Mouse (Mus musculus) adrenal gland, postnatal 10 days (tissue): ENCODE results near the gene Rgl1. TPM values are rescaled to one million over a fixed set of nuclear protein-coding genes. Genes with fewer than 3 reads are reported as not detected.
"Not testable (repeated sequence)": the region's sequence is repeated elsewhere in the genome, so short reads cannot be mapped to it uniquely, and the experiment has no call there.

Source experiments
- DNase-seq: peaks from one replicate; pipeline ENCODE4 v3.0.0; 2021; ENCODE audit warnings: mixed read lengths
- total RNA-seq, 2 experiments: library from RNA; stranded (reverse); gene quantifications; 2 replicates each; pipeline ENCODE4 v1.2.3; 2021

The Rgl1 gene
- total RNA-seq, 2 experiments from 2014 or later, result 37.0 to 57.0 TPM

DNA sequence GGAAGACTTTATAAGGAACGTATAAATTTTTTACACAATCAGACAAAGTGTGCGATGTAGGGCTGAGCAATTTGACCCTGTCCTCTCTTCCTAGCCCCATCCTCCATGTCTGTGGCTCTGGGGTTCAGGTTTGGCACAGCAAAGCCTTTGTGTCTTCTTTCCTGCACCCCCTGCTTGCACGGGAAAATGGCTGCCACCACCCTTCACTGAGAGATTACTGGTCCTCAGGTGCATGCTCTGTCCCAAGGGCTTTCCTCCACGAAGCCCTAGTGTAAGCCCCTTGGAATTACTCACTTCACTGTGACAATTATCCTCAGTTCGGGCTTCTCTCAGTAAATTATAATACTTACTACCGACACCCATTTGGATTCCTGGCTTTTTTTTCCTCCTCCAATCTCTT lies 109.5 kb downstream of the Rgl1 start:
- DNase-seq, result no peak

DNA sequence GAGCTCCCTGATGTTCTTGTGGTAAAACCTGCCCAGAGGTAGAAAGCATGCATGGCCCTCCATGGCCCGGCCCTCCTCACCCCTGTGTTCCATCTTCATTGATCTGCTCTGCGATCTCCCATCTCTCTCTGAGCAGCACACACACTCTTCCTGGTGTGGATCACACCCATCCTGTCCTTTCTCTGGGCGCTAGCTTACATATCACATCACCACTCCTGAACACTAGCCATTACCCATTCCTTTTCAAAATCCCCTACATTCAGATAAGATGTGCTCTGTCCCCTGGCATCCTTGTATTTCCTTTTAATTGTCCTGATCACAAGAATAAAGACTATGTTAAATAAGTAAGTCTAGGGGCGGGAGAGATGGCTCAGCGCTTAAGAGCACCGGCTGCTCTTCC lies 111.3 kb downstream of the Rgl1 start:
- DNase-seq, result no peak

DNA sequence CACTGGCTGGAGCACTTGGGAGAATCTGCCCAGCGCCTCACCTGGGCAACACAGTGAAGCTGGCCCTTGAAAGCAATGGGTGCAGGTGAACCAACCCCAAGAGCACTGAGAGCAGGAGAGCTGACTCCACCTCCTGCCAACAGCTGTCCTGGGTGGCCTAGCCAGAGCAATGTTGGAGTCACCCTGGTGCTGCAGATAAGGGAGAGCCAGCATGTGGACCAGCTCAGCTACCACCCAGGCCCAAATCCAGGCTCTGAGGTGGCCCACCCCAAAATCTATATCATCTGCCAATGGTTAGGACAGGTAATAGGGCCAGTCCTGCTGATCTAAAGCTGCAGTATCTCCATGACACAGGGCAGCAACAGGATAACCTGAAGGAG lies 114.7 kb downstream of the Rgl1 start:
- DNase-seq, result no peak

DNA sequence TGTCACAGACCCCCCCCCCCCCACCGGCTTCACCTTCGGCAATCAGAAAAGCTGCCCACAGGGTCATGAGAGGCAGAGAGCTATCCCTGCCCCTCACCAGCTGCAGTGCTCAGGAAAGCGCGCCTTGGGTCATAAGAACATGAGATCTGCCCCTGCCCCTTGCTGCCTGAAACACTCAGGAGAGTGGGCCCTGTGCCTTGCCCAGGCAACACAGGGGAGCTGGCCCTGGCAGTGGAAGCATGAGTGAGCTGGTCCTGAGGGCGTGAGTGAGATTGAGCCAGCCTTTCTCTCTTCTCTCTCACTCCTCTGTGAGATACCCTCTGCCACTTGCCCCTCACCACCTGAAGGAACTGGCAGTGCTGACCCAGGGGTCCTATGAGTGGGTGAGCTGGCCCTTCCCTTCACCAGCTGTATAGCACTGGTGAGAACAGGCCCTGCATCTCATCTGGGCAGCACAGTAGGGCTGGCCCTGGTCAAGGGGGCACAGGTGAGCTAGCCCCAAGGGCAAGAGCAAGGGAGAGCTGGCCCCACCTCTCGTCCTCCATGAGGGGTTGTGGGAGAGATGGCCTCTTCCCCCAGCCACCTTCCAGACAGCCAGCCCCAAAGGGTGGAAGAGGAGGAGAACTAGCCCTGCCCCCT lies 115.2 kb downstream of the Rgl1 start:
- no peak for DNase-seq

DNA sequence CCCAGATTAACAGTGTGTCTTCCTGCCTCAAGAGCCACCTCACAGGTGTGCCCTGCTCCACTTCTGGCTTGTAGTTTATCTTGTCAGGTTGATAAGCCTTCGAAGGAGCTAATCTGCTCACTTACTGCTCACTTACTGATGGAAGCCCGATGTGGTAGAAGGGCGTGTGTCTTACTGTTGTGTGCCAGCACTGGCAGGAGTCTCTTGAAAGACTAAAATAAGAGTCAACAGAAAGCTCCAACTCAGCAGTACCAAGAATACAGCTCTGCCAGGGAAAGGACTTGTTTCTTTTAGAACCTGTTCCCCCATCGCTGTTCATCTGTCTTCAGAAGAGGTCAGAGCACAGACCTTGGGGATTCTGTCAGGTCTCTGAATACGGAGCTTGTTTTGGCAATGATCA lies 118.1 kb downstream of the Rgl1 start:
- DNase-seq, result no peak

DNA sequence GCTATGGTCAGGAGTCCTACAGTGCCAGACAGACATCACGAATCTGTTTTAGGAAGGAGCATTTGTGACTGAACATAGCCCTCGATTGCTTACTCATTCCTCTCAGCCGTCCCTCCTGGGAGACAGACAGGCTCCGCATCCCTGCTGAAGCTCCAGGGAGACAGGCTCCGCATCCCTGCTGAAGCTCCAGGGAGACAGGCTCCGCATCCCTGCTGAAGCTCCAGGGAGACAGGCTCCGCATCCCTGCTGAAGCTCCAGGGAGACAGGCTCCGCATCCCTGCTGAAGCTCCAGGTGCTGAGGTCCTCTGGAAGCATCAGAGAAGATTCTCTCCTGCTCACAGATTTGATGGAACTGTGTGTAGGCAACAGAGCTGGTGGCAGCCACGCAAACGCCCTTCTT lies 123.9 kb downstream of the Rgl1 start:
- not testable (repeated sequence) for DNase-seq

DNA sequence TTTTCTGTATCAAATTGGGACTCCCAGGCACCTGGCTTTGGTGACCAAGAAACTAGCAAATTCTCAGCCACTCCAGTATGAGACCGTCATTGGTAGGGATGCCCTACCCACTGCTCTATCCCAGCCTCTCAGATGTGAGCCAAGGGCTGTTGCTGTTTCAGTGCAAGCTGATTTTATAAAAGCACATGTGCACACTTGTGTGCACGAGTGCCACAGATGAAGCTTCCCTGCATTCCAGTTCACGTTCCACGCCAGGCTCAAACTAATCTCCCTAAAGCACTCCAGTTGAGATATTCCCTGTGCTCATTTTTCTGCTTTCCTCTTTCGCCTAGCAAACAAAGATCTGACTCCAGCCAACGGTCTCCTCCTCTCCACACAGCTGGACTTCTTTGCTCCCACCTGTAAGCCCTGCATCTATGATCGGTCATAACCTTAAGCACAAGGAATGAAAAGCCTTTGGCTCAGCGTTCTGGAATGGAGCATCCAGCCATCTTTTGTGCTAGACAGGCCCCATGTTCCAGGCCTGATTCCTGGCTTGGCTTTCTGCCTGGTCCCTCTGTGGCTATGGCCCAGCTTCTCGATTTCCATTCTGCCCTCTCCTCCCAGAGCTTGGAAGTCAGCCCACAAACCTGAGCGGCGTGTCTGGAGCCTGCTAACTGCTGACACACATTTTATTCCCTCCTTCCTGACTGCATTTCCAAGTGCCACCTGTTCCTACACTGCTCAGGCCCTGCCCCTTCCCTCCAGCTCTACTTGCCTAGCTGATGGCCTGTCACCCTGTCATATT lies 125.8 kb downstream of the Rgl1 start:
- peak; percentile 80 for DNase-seq

DNA sequence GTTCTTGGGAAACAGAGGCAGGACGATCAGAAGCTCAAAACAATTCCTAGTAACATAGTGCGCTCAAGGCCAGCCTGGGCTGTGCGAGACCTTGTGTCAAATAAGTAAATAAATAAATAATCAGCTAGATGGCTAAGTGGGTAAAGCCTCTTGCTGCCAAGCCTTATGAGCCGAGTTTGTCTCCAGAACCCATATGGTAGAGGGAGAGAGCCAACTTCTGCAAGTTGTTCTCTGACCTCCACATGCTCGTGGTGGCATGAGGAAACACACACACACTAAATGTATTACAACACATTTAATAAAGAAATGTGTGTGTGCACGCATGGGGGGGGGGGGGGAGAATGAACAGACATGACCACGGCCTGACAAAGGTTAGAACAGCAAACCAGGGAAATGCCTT lies 126.8 kb downstream of the Rgl1 start:
- DNase-seq, result no peak

DNA sequence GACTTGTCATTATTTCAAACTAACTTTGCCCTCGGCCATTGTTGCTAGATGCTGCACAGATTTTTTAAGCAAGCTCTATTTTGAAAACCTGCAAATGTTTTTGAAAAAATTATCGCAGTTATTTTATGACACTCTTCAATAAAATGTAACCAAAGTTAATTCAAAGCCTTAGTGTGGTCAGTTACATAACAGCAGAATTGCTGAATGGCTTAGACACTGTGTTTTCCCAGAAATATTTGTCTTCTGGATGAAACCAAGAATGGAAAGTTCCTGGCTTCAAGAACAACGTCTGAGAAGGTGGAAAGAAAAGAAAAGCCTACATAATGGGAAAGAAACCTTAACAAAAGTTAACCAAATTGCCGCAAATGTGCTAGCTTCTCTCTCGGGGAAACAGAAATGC lies 131.5 kb downstream of the Rgl1 start:
- DNase-seq, result no peak

DNA sequence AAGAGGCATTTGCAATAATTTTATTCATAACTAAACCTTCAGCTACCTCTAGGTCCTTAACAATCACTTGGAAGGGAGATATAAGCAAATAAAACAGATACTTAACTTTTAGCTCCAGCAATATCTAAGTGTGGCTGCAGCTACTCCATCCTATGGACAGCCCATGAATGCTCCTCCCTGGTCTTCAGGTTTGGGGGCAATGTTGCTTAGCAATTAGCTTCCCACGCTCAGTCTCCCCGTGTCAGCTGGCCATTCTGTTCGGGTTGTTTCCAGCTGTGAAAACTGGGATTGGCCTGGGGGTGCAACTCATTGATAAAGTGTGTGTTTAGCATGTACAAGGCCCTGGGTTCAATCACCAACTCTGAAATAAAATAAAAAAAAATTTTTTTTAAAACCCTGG lies 136.4 kb downstream of the Rgl1 start:
- DNase-seq, result no peak

DNA sequence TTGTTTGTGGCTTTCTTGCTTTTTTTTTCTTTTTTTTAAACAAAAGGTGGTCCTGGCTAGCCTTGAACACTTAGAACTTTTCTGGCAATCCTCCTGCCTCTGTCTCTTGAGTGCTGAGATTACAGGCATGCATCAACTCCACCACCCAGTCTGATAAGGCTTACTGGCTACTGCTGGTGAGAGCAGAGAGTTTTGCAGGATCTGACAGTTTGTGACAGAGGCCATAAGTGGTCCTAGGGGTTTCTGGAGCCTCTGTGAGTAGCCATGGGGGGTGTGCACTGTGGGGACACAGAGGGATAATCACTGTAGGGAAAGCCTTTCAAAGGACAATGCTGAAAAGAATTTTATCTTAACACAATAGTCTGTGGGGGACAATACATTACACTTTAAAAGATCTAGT lies 140.5 kb downstream of the Rgl1 start:
- no peak for DNase-seq

DNA sequence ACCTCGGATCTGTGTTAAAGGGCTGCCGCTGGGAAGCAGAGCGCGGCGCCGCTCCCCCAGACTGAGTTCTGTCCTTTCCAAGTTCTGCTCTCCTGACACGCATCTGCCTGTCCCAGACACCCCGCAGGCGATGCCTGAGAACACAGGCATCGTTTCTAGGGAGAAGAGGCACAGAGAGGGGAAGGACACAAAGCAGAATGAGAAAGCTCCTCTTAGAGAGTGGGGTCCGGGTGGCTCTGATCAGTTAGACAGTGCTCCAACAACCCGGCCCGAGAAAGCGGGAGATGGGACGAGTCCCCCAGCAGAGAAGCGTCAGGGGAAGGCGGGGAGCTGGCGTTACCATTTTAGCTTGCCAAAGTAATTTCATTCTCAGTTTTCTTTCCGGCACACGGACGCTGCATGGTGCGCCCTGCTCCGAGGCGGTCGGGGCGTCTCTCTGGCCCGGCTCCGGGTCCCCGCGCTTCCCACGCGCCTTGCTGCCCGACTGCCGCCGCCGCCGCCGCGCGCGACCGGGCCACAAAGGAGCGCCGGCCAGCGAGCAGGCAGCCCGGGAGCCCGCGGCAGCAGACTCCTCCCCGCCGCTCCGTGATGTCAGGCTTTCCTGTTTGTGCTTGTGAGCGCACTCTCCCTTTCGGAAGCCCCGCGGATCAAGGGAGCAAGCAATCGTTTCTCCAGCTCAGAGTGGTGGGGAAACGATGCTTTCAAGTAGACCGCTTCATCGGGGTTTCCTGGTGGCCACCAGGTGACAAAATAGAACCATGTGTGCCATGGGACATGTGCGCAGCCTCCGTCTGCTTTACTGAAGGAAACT lies 141.3 kb downstream of the Rgl1 start:
- DNase-seq, result peak; percentile 84

DNA sequence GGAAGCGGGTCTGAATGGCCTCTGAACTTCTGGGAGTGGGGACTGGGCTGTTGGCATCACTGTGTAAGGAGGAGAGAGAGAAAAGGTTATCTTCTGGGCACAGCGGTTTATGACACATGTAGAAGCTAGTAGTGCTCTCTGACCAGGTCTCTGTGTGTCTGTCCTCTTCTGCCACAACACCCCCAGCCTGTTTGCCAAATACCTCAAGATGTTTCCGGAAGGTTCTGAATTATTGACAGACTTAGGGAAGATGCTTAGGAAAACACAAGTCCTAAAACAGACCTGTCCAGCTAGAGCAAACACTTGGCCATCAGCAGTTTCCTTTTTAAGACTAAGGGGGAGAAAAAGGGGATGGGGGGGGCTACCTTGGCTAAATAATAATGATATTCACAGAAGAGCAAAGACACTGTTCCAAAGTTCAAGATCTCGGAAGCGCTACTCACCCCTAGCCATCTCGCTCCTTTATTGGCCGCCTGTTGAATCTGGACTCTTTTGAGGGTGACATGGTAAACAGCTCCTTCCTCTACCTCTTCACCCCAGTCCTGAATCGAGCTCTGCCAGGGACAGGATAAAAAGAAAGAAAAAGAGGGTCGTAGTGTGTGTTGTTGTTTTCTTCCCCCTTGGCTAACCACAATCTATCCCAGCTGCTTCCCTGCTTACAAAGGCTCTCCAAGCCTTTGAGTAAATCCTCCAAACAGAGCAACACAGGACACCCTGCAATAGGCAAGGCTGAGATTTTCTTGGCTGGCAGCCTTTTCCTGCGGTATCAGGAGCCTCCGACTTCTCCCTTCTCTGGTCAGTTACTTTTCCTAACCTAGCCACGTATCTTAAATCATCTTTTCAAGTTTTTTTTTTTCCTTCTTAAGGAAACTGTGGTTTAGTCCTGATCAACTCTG lies 142.5 kb downstream of the Rgl1 start:
- DNase-seq, result peak; percentile 46

DNA sequence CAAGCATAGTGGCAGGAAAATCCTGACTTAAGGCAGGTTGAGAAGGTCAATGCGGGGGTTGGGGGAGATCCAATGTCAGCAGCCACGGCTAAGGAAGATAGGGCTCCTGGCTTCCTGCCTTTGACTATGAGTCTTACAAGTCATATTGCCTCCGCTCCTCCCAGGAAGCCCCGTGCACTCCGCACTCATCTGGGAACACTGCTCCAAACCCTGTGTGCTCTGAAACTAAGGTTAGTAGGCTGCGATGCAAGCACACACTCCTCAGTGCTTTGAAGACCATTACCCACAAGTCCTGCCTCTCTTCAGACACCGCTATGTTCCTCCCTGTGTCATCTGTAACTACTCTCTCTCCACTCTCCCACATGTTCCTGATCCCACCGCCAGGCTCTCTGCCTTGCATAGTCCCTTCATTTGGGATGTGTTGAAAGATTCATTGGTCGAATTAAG lies 143.4 kb downstream of the Rgl1 start:
- DNase-seq, result peak; percentile 35

DNA sequence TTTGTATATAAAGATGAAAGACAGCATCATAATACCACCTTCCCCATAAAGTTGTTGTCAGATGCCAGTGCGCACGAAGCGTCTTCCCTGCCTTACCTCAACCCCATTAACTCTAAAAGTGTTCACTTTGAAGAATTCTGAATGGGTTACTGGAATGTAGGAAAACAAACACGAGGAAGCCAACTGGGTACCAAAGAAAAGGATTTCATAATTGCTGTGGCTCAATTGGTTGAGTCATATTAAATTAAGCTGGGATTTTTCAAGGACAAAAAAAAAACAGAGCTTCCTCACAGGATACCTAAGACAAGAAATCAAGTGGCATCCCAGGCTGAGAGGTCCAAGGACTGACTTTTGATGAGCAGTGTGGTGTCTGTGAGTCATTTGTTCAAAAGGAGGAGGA lies 144.5 kb downstream of the Rgl1 start:
- no peak for DNase-seq

DNA sequence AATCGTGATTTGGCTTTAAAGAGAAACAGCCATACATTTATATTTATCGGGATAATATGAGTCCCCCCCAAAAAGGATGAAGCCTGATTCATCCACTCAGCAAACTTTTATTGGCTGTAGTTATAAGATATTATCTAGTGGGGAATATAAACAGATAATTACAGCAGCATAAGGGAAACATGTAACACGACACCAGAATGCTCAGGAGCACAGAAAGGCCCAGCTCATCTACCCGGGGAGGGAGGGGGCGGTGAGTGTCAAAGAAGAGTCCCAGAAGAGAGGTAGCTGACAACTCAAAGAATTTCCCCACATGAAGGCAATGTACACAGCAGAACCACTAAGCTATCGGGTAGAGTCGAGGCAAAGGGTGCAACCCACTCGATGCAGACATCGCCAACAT lies 146.8 kb downstream of the Rgl1 start:
- no peak for DNase-seq

DNA sequence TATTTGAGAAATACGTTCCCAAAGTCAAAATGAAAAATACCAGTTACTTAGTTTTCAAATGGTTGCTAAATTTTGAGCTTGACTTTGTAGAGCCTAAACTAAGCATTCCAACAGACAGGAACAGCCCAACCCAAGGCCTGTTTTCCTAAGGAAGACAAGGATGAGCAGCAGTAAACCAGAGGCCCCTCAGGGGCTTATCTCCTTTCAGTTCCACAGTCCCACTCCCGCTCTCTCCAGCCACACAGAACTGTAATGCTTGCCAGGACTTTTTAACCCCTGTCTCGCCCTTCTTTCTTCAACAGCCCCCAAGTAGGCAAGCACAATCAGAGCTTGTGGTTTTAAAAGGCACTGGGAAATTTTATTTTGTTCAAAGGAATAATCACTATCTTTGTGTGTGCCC lies 147.3 kb downstream of the Rgl1 start:
- DNase-seq, result no peak

DNA sequence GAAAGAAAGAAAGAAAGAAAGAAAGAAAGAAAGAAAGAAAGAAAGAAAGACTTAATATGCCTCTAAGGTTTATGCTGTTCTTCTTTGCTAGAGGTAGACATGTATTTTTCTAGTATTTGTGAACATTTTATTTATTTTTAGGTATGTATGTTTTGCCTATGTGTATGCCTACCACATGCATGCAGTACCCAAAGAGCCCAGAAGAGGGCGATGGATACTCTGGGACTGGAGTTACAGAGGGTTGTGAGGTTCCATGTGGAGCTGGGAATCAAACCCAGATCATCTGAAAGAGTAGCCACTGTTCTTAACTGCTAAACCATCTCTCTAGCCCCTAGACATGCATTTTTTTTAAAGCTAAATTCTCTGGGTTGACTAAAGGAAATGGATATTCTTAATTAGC lies 147.8 kb downstream of the Rgl1 start:
- DNase-seq, result no peak

DNA sequence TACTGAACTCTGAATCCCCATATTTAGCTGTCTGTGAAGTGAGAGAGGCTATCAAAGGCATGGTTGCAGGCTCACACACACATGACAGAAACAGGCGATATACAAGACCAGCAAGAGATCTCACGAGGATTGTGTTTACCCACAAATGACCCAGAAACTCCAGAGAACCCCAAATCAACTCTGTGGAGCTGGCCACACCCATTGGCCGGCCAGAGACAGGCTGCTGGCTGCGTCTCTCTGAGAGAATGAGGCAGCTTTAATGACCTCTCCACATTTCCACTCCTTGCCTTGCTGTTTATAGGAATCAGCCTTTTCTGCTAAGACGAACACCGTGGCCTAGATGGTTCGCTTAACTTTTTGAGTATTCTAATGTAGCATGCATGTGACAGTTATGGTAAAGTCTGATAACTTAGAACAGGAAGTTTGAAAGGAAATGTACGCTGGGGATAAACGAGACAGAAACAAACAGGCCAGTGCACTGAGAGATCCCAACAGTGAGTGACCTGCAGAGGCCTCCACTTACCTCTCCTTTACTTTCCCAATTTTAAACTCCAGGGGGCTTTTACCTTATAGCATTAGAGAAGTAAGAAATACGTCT lies 148.3 kb downstream of the Rgl1 start:
- no peak for DNase-seq

DNA sequence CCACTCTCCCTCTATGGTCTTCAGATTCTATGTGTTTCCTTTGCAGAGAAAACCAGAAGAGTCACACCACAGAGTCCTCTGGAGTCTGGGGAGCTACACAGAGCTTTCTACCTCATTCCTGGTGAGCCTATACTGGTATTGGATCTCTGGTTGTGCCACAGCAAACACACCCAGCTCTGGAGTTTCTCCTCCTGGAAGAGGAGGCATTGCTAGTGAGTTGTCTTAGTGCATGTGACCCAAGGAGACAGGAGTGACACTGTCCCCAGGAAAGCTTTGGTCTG lies 149.4 kb downstream of the Rgl1 start:
- no peak for DNase-seq

DNA sequence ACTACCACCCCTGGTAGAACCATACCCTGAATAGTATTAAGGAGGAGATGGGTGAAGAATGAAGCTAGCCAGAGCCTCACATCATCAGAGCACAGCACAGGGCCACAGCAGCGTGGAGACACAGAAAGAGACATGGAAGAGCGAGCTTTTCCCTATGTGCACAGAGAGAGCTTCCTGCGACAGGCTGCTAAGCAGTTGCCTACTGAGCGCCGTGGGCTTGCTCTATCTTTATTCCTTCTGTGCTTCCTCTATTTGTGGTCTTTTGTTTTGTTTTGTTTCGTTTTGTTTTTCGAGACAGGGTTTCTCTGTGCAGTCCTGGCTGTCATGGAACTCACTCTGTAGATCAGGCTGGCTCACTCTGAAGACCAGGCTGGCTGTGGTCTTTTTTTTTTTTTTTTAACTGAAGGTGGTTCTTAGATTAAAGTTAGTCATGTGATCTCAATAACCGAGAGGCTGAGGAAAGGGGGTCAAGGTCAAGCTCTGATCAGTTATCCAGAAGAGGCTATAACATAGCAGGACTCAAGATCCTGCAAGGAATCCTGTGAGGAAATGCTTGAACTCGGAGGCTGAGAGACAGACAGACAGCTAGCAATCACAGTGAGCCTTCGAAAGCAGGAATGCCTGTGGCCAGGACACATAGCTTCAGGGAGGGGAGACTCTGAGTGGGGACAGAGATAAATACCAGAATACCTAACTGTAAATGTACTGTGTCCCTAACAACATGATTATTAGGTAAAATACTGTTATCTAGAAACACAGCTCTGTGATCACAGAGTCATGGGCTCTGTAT lies 150.0 kb downstream of the Rgl1 start:
- no peak for DNase-seq
